Mouse (Mus musculus) embryonic fibroblast, embryonic 13.5 days (primary cell): ENCODE results near the gene Mfsd6. TPM values are rescaled to one million over a fixed set of nuclear protein-coding genes. Genes with fewer than 3 reads are reported as not detected.

Experiments used
- H3K27ac ChIP-seq: 2 replicates; pipeline ENCODE4 v1.5.1; 2012; ENCODE audit warnings: low read length, control low read depth, inconsistent platforms; ENCODE audit not compliant: insufficient read depth
- H3K4me1 ChIP-seq: 2 replicates; pipeline ENCODE4 v1.6.1; 2011; ENCODE audit warnings: low read length; ENCODE audit not compliant: control insufficient read depth, insufficient read depth
- H3K4me3 ChIP-seq: 2 replicates; pipeline ENCODE4 v1.5.1; 2011; ENCODE audit warnings: mild to moderate bottlenecking, control low read depth, low read length; ENCODE audit not compliant: insufficient read depth
- CTCF ChIP-seq: IDR thresholded peaks from 2 replicates; pipeline ENCODE4 v1.5.1; 2011; ENCODE audit warnings: mild to moderate bottlenecking, control low read depth, low read length, moderate library complexity, borderline replicate concordance; ENCODE audit not compliant: insufficient read depth
- POLR2A ChIP-seq: IDR thresholded peaks from 2 replicates; pipeline ENCODE4 v1.6.1; 2011; ENCODE audit warnings: low read depth, mild to moderate bottlenecking, control low read depth, low read length, moderate library complexity
- polyA plus RNA-seq: library from polyadenylated mRNA; stranded (reverse); fragments of >200 nt; gene quantifications from 2 replicates; pipeline ENCODE4 v1.2.4, GENCODE M21; 2011; ENCODE audit warnings: low read depth; ENCODE audit not compliant: missing spikeins, insufficient read length

Gene Mfsd6
- polyA plus RNA-seq, 1 experiment = 2.1 TPM

- 0 out of 2 replicates have a peak, but pooled peaks cover 2% of the 10 kb centered on the region for H3K4me1 ChIP-seq
- TF ChIP-seq CTCF (no peak), POLR2A (no peak)
- no peak overlapping the region for H3K27ac ChIP-seq
- no peak overlapping the region for H3K4me3 ChIP-seq
Observed at GRCm38 (mm10) chr1:52748260-52748659, 21.0 kb upstream of the Mfsd6 start.

- no peak overlapping the region for H3K27ac ChIP-seq
- H3K4me1 ChIP-seq = no peaks in the 10 kb centered on the region
- TF ChIP-seq POLR2A = no peak
- TF ChIP-seq CTCF = no peak
- no peak overlapping the region for H3K4me3 ChIP-seq
Observed at GRCm38 (mm10) chr1:52742567-52742966, 15.3 kb upstream of the Mfsd6 start.

- H3K4me3 ChIP-seq = no peak overlapping the region
- H3K27ac ChIP-seq = no peak overlapping the region
- no peaks in the 10 kb centered on the region for H3K4me1 ChIP-seq
- TF ChIP-seq POLR2A (no peak), CTCF (no peak)
Observed at GRCm38 (mm10) chr1:52734208-52734607, 6.9 kb upstream of the Mfsd6 start.

- H3K27ac ChIP-seq = no peak overlapping the region
- no peak overlapping the region for H3K4me3 ChIP-seq
- TF ChIP-seq CTCF (no peak), POLR2A (no peak)
- no peaks in the 10 kb centered on the region for H3K4me1 ChIP-seq
Observed at GRCm38 (mm10) chr1:52730258-52730657, 3.0 kb upstream of the Mfsd6 start.

GRCm38 (mm10) chr1:52728857-52729489, 1.7 kb upstream of the Mfsd6 start:
- TF ChIP-seq CTCF = no peak
- no peak for TF ChIP-seq POLR2A
- H3K4me1 ChIP-seq = no peaks in the 10 kb centered on the region
- H3K4me3 ChIP-seq = no peak overlapping the region
- no peak overlapping the region for H3K27ac ChIP-seq

GRCm38 (mm10) chr1:52726371-52727055, 749 bp downstream of the Mfsd6 start:
- H3K4me3 ChIP-seq = peak overlapping the region; percentile 58
- TF ChIP-seq POLR2A = no peak
- TF ChIP-seq CTCF = no peak
- H3K4me1 ChIP-seq = no peaks in the 10 kb centered on the region
- no peak overlapping the region for H3K27ac ChIP-seq

GRCm38 (mm10) chr1:52722586-52722985, 4.7 kb downstream of the Mfsd6 start:
- no peak overlapping the region for H3K27ac ChIP-seq
- H3K4me3 ChIP-seq = no peak overlapping the region
- H3K4me1 ChIP-seq = no peaks in the 10 kb centered on the region
- TF ChIP-seq POLR2A = no peak
- TF ChIP-seq CTCF = no peak

GRCm38 (mm10) chr1:52719096-52719495, 8.2 kb downstream of the Mfsd6 start:
- H3K4me1 ChIP-seq = no peaks in the 10 kb centered on the region
- no peak for TF ChIP-seq POLR2A
- TF ChIP-seq CTCF = no peak
- no peak overlapping the region for H3K27ac ChIP-seq
- no peak overlapping the region for H3K4me3 ChIP-seq

GRCm38 (mm10) chr1:52718068-52718748, 9.1 kb downstream of the Mfsd6 start:
- H3K4me3 ChIP-seq = no peak overlapping the region
- TF ChIP-seq POLR2A = no peak
- TF ChIP-seq CTCF = no peak
- H3K4me1 ChIP-seq = no peaks in the 10 kb centered on the region
- H3K27ac ChIP-seq = no peak overlapping the region

- Histone ChIP-seq H3K4me3 (no peak overlapping the region), H3K27ac (no peak overlapping the region), H3K4me1 (no peaks in the 10 kb centered on the region)
- TF ChIP-seq POLR2A = no peak
- TF ChIP-seq CTCF = no peak
Observed at GRCm38 (mm10) chr1:52714451-52714850, 12.8 kb downstream of the Mfsd6 start.
